Mouse (Mus musculus): Measurements from ENCODE around the gene Mto1. TPM values are rescaled to one million over a fixed set of nuclear protein-coding genes. Genes with fewer than 3 reads are reported as not detected.

Gene Mto1
- polyA plus RNA-seq (2012) = 0.94 and 1.1 TPM in 2 replicates

- Histone ChIP-seq H3K27me3 (ENCODE audit: control insufficient read depth) (peaks cover 39% of the 10 kb centered on the region), H3K9me3 (ENCODE audit: control insufficient read depth, low read length) (peaks cover under 1% of the 10 kb centered on the region; the same call in 1 of the 2 replicates), H3K4me3 (replicated peaks) (peak within 1 kb of the TSS; percentile 70), H3K36me3 (ENCODE audit: control insufficient read depth) (peaks cover 41% of the 10 kb centered on the region), H3K4me1 (ENCODE audit: control insufficient read depth) (peaks cover 29% of the 10 kb centered on the region)
- TF ChIP-seq GATA1 (IDR thresholded peaks at IDR 0.05; ENCODE audit: low read length) = peak; percentile 44; the same call in 1 of the 2 replicates
- no peak for TF ChIP-seq TAL1 (IDR thresholded peaks at IDR 0.05; ENCODE audit: low read length)
These were observed at the start of gene Mto1, which contains the start of gene Gm17324 for GRCm38 (mm10) chr9:78447973-78448873. TSS of gene Mto1 (plus strand) at chr9:78448208. TSS of gene Gm17324 (minus strand) at chr9:78448786.

GRCm38 (mm10) chr9:78400570-78400969 lies 47.4 kb upstream of the Mto1 start:
- Histone ChIP-seq H3K4me1 (ENCODE audit: control insufficient read depth) (peaks cover 4% of the 10 kb centered on the region; the same call in 1 of the 2 replicates), H3K27me3 (ENCODE audit: control insufficient read depth) (peaks cover 34% of the 10 kb centered on the region), H3K4me3 (replicated peaks) (no peak overlapping the region), H3K9me3 (ENCODE audit: control insufficient read depth, low read length) (peaks cover 7% of the 10 kb centered on the region), H3K36me3 (ENCODE audit: control insufficient read depth) (no peaks in the 10 kb centered on the region)
- TF ChIP-seq TAL1 (IDR thresholded peaks at IDR 0.05; ENCODE audit: low read length) (no peak), GATA1 (IDR thresholded peaks at IDR 0.05; ENCODE audit: low read length) (no peak)

GRCm38 (mm10) chr9:78401596-78401995 lies 46.4 kb upstream of the Mto1 start:
- TF ChIP-seq TAL1 (IDR thresholded peaks at IDR 0.05; ENCODE audit: low read length) (no peak), GATA1 (IDR thresholded peaks at IDR 0.05; ENCODE audit: low read length) (no peak)
- Histone ChIP-seq H3K27me3 (ENCODE audit: control insufficient read depth) (peaks cover 23% of the 10 kb centered on the region), H3K4me1 (ENCODE audit: control insufficient read depth) (no peaks in the 10 kb centered on the region), H3K9me3 (ENCODE audit: control insufficient read depth, low read length) (no peaks in the 10 kb centered on the region), H3K4me3 (replicated peaks) (no peak overlapping the region), H3K36me3 (ENCODE audit: control insufficient read depth) (no peaks in the 10 kb centered on the region)

GRCm38 (mm10) chr9:78427362-78427781 lies 20.6 kb upstream of the Mto1 start:
- TF ChIP-seq GATA1 (IDR thresholded peaks at IDR 0.05; ENCODE audit: low read length) (no peak), TAL1 (IDR thresholded peaks at IDR 0.05; ENCODE audit: low read length) (no peak)
- Histone ChIP-seq H3K4me3 (replicated peaks) (peak overlapping the region; percentile 50), H3K36me3 (ENCODE audit: control insufficient read depth) (no peaks in the 10 kb centered on the region), H3K27me3 (ENCODE audit: control insufficient read depth) (no peaks in the 10 kb centered on the region; the same call in 1 of the 2 replicates), H3K9me3 (ENCODE audit: control insufficient read depth, low read length) (no peaks in the 10 kb centered on the region), H3K4me1 (ENCODE audit: control insufficient read depth) (peaks cover 6% of the 10 kb centered on the region)

GRCm38 (mm10) chr9:78428185-78428584 lies 19.8 kb upstream of the Mto1 start:
- Histone ChIP-seq H3K4me1 (ENCODE audit: control insufficient read depth) (peaks cover 6% of the 10 kb centered on the region), H3K36me3 (ENCODE audit: control insufficient read depth) (no peaks in the 10 kb centered on the region), H3K9me3 (ENCODE audit: control insufficient read depth, low read length) (no peaks in the 10 kb centered on the region), H3K27me3 (ENCODE audit: control insufficient read depth) (no peaks in the 10 kb centered on the region; the same call in 1 of the 2 replicates), H3K4me3 (replicated peaks) (no peak overlapping the region)
- no peak for TF ChIP-seq TAL1 (IDR thresholded peaks at IDR 0.05; ENCODE audit: low read length)
- TF ChIP-seq GATA1 (IDR thresholded peaks at IDR 0.05; ENCODE audit: low read length) = no peak

- no peaks in the 10 kb centered on the region for H3K9me3 ChIP-seq (ENCODE audit: control insufficient read depth, low read length)
- H3K36me3 ChIP-seq (ENCODE audit: control insufficient read depth) = no peaks in the 10 kb centered on the region
- TF ChIP-seq GATA1 (IDR thresholded peaks at IDR 0.05; ENCODE audit: low read length) (no peak), TAL1 (IDR thresholded peaks at IDR 0.05; ENCODE audit: low read length) (no peak)
- no peak overlapping the region for H3K4me3 ChIP-seq (replicated peaks)
- no peaks in the 10 kb centered on the region; the same call in 1 of the 2 replicates for H3K27me3 ChIP-seq (ENCODE audit: control insufficient read depth)
- peaks cover 6% of the 10 kb centered on the region for H3K4me1 ChIP-seq (ENCODE audit: control insufficient read depth)
These were observed 19.1 kb upstream of the Mto1 start for GRCm38 (mm10) chr9:78428870-78429432.

GRCm38 (mm10) chr9:78429551-78429950 lies 18.5 kb upstream of the Mto1 start:
- Histone ChIP-seq H3K9me3 (ENCODE audit: control insufficient read depth, low read length) (no peaks in the 10 kb centered on the region), H3K4me3 (replicated peaks) (no peak overlapping the region), H3K4me1 (ENCODE audit: control insufficient read depth) (peaks cover 6% of the 10 kb centered on the region), H3K27me3 (ENCODE audit: control insufficient read depth) (no peaks in the 10 kb centered on the region; the same call in 1 of the 2 replicates), H3K36me3 (ENCODE audit: control insufficient read depth) (no peaks in the 10 kb centered on the region)
- TF ChIP-seq TAL1 (IDR thresholded peaks at IDR 0.05; ENCODE audit: low read length) (no peak), GATA1 (IDR thresholded peaks at IDR 0.05; ENCODE audit: low read length) (no peak)

- no peaks in the 10 kb centered on the region for H3K9me3 ChIP-seq (ENCODE audit: control insufficient read depth, low read length)
- no peak overlapping the region for H3K4me3 ChIP-seq (replicated peaks)
- H3K36me3 ChIP-seq (ENCODE audit: control insufficient read depth) = no peaks in the 10 kb centered on the region
- H3K4me1 ChIP-seq (ENCODE audit: control insufficient read depth) = peaks cover 6% of the 10 kb centered on the region
- TF ChIP-seq GATA1 (IDR thresholded peaks at IDR 0.05; ENCODE audit: low read length) (no peak), TAL1 (IDR thresholded peaks at IDR 0.05; ENCODE audit: low read length) (no peak)
- H3K27me3 ChIP-seq (ENCODE audit: control insufficient read depth) = no peaks in the 10 kb centered on the region; the same call in 1 of the 2 replicates
These were observed 17.5 kb upstream of the Mto1 start for GRCm38 (mm10) chr9:78430486-78430885.

- no peaks in the 10 kb centered on the region; the same call in 1 of the 2 replicates for H3K27me3 ChIP-seq (ENCODE audit: control insufficient read depth)
- H3K4me3 ChIP-seq (replicated peaks) = no peak overlapping the region
- H3K36me3 ChIP-seq (ENCODE audit: control insufficient read depth) = no peaks in the 10 kb centered on the region
- H3K4me1 ChIP-seq (ENCODE audit: control insufficient read depth) = peaks cover 5% of the 10 kb centered on the region
- TF ChIP-seq TAL1 (IDR thresholded peaks at IDR 0.05; ENCODE audit: low read length) = no peak
- no peak for TF ChIP-seq GATA1 (IDR thresholded peaks at IDR 0.05; ENCODE audit: low read length)
- no peaks in the 10 kb centered on the region for H3K9me3 ChIP-seq (ENCODE audit: control insufficient read depth, low read length)
These were observed 15.5 kb upstream of the Mto1 start for GRCm38 (mm10) chr9:78432471-78432870.

Data from erythroblast, embryonic 14.5 days (primary cell).